Mouse (Mus musculus) heart, embryonic 11.5 days (tissue): ENCODE data around the gene Gm5728. TPM values are rescaled to one million over a fixed set of nuclear protein-coding genes. Genes with fewer than 3 reads are reported as not detected.
"Not testable (repeated sequence)": the region's sequence is repeated elsewhere in the genome, so short reads cannot be mapped to it uniquely, and the experiment has no call there.

Source experiments
- ATAC-seq: fragments of 200-750 bp; cut with Nextera tagmentation; replicated peaks from 2 replicates; pipeline ENCODE4 v1.8.0; 2017; ENCODE audit warnings: moderate library complexity; ENCODE audit not compliant: insufficient number of reproducible peaks, low FRiP score, low TSS enrichment
- H3K27ac ChIP-seq: fragments of 300-500 bp; sonication (generic); 2 replicates; pipeline ENCODE4 v1.5.1; 2014; ENCODE audit warnings: mild to moderate bottlenecking, low read depth, low read length
- H3K27me3 ChIP-seq: fragments of 300-500 bp; sonication (generic); 2 replicates; pipeline ENCODE4 v1.6.1; 2014; ENCODE audit warnings: mild to moderate bottlenecking, low read length, mixed read lengths; ENCODE audit not compliant: control insufficient read depth, insufficient read depth
- H3K36me3 ChIP-seq: fragments of 300-500 bp; sonication (generic); 2 replicates; pipeline ENCODE4 v1.6.1; 2014; ENCODE audit warnings: mild to moderate bottlenecking, low read length, moderate library complexity, mixed read lengths; ENCODE audit not compliant: control insufficient read depth, insufficient read depth
- H3K4me1 ChIP-seq: fragments of 300-500 bp; sonication (generic); 2 replicates; pipeline ENCODE4 v1.6.1; 2014; ENCODE audit warnings: low read length; ENCODE audit not compliant: control insufficient read depth, insufficient read depth
- H3K4me2 ChIP-seq: fragments of 300-500 bp; sonication (generic); 2 replicates; pipeline ENCODE4 v1.6.1; 2014; ENCODE audit warnings: mild to moderate bottlenecking, moderate library complexity
- H3K4me3 ChIP-seq: fragments of 300-500 bp; sonication (generic); 2 replicates; pipeline ENCODE4 v1.5.1; 2014; ENCODE audit warnings: low read depth, low read length
- H3K9ac ChIP-seq: fragments of 300-500 bp; sonication (generic); 2 replicates; pipeline ENCODE4 v1.6.1; 2014; ENCODE audit warnings: mild to moderate bottlenecking, low read depth, low read length, moderate library complexity
- H3K9me3 ChIP-seq: fragments of 300-500 bp; sonication (generic); replicated peaks from 2 replicates; pipeline ENCODE4 v1.6.1; 2016; ENCODE audit warnings: low read length; ENCODE audit not compliant: control insufficient read depth
- WGBS: fragments of 180-500 bp; shearing (Covaris S2); extraction: QIAGEN DNeasy Blood & Tissue Kit; methylation state at CpG from one replicate; pipeline ENCODE4 v1.1.7; 2014; ENCODE audit not compliant: insufficient replicate concordance; 5-methylcytosine and 5-hydroxymethylcytosine counted together
- polyA plus RNA-seq: library from polyadenylated mRNA; unstranded; fragments of >200 nt; fragmentation: Nextera tagmentation; extraction: Ambion mirVana; gene quantifications from 2 replicates; pipeline ENCODE4 v1.2.1, GENCODE M21; 2014

Gene Gm5728
- not detected in 2 replicates for polyA plus RNA-seq

GRCm38 (mm10) chr7:20375310-20375709 lies at the start of gene Gm5728:
Gene Gm5728, minus strand, starts transcription at chr7:20375410.
- WGBS = no CpG with 5 or more reads among the region's 1 CpGs
- H3K27me3 ChIP-seq, H3K36me3 ChIP-seq, H3K4me2 ChIP-seq, H3K4me3 ChIP-seq, H3K9ac ChIP-seq, H3K9me3 ChIP-seq, H3K27ac ChIP-seq, ATAC-seq, H3K4me1 ChIP-seq: not testable (repeated sequence)

GRCm38 (mm10) chr7:20417642-20418041 lies 42.4 kb upstream of the Gm5728 start, which contains the start of gene Vmn1r100:
Gene Vmn1r100, plus strand, starts transcription at chr7:20417942.
- not testable (repeated sequence) for H3K9me3 ChIP-seq, H3K4me2 ChIP-seq, H3K4me3 ChIP-seq, H3K36me3 ChIP-seq, ATAC-seq, H3K27ac ChIP-seq, H3K27me3 ChIP-seq, H3K9ac ChIP-seq, H3K4me1 ChIP-seq
- WGBS = no CpG with 5 or more reads among the region's 3 CpGs

- not testable (repeated sequence) for H3K9me3 ChIP-seq, H3K9ac ChIP-seq, H3K27me3 ChIP-seq, H3K4me1 ChIP-seq, H3K36me3 ChIP-seq, H3K27ac ChIP-seq, H3K4me3 ChIP-seq, H3K4me2 ChIP-seq, ATAC-seq
- WGBS = no CpG with 5 or more reads among the region's 2 CpGs
These were observed 41.2 kb downstream of the Gm5728 start, which contains the start of gene Gm4133 for GRCm38 (mm10) chr7:20333965-20334364. Gene Gm4133, minus strand, starts transcription at chr7:20334065.

Other genes with a start within 250 kb of the Gm5728 start
- not detected in 2 replicates for gene Vmn1r93, start 236.3 kb downstream of the Gm5728 start, polyA plus RNA-seq
- not detected in 2 replicates for gene Vmn1r94, start 207.0 kb downstream of the Gm5728 start, polyA plus RNA-seq
- not detected in 2 replicates for gene Vmn1r95, start 181.7 kb downstream of the Gm5728 start, polyA plus RNA-seq
- gene Gm6164, start 169.8 kb downstream of the Gm5728 start, polyA plus RNA-seq = not detected in 2 replicates
- not detected in 2 replicates for gene Gm4498, start 141.6 kb downstream of the Gm5728 start, polyA plus RNA-seq
- gene Gm5890, start 112.6 kb downstream of the Gm5728 start, polyA plus RNA-seq = not detected in 2 replicates
- gene Gm4133, start 41.3 kb downstream of the Gm5728 start, polyA plus RNA-seq = not detected in 2 replicates
- not detected in 2 replicates for gene Vmn1r100, start 42.5 kb upstream of the Gm5728 start, polyA plus RNA-seq
- not detected in 2 replicates for gene Vmn1r101, start 67.2 kb upstream of the Gm5728 start, polyA plus RNA-seq
- not detected in 2 replicates for gene Gm10670, start 99.5 kb upstream of the Gm5728 start, polyA plus RNA-seq
- not detected in 2 replicates for gene Vmn1r103, start 135.1 kb upstream of the Gm5728 start, polyA plus RNA-seq
- gene Vmn1r104, start 158.4 kb upstream of the Gm5728 start, polyA plus RNA-seq = not detected in 2 replicates
- gene Gm5726, start 170.3 kb upstream of the Gm5728 start, polyA plus RNA-seq = not detected in 2 replicates
- not detected in 2 replicates for gene Gm4141, start 200.8 kb upstream of the Gm5728 start, polyA plus RNA-seq
- gene Gm4513, start 223.6 kb upstream of the Gm5728 start, polyA plus RNA-seq = not detected in 2 replicates